Mouse (Mus musculus) cerebellum, adult 11 months (tissue): ENCODE measurements at regions not wholly inside any gene's neighbourhood (a gene's known extent, or its start where the extent isn't known, plus 50 kb on each side); places are given as distances from the start of the nearest gene placed in this dataset.

ENCODE experiments used
- DNase-seq: peaks from one replicate; pipeline ENCODE4 v3.0.0; 2022

DNA sequence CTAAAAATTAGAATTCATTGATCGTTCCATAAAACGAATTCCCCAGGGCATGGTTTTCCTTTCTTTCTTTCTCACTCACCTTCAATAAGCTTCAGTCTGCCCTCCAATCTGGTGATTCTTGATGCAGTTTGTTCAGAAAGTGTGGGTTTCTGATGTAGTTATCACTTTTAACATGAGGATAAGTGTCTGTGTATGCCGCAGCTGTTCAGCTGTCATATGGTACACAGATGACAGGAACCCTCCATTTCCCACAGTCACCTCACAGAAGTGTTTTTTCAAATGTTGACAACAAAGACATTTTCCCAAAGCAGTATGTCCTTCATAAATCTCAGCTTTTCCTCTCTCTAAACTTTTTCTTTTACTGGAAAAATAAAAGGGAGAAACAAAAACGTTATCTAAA, 2177.0 kb downstream of the 9330182O14Rik start:
- no peak for DNase-seq

- DNase-seq, result no peak
These were observed 2186.2 kb downstream of the 9330182O14Rik start for GRCm38 (mm10) chr15:42320349-42320748.

DNA sequence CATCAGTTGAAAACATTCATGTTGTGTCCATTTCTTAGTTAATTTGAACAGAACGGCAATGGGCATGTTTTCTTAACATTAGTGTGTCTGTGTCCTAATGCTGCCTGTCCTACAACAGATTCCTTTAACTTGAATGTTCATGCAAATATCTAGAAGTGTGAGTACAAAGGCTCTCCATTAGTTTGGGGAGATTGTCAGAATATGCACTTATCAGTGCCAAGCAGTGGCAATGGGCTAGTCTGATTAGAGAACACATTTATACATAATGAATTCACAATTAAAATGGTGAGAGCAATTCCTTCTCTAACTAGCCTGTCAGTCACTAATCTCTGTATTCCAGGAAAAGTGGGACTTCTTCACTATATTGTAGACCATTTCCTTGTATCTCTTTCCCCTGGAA, 2188.8 kb downstream of the 9330182O14Rik start:
- DNase-seq, result no peak

- DNase-seq, result peak; percentile 92
These were observed 2191.1 kb downstream of the 9330182O14Rik start for GRCm38 (mm10) chr15:42325221-42325620.

GRCm38 (mm10) chr15:42328535-42328934, 2194.4 kb downstream of the 9330182O14Rik start:
- DNase-seq, result no peak

GRCm38 (mm10) chr15:42329742-42330141, 2195.6 kb downstream of the 9330182O14Rik start:
- no peak for DNase-seq

- no peak for DNase-seq
These were observed 2199.5 kb downstream of the 9330182O14Rik start for GRCm38 (mm10) chr15:42333642-42334041.

- DNase-seq, result no peak
These were observed 2212.0 kb downstream of the 9330182O14Rik start for GRCm38 (mm10) chr15:42346131-42346530.

DNA sequence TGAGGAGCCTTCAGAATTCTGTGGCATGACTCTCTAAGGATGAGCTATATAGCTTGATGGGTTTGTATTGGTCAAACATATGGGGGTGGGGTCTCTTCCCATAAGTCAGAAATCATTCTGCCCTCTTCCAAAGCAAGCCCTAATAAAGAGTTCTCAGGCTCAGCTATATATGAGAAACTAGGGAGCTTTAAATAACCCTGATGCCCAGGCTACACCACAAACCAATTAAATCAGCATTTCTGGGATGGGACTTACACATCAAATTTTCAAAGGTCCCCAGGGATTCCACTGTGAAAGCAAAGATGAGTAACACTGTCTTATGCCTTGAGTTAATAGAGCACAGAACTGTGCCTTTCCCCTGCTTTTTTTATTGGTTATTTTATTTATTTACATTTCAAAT, 2227.7 kb downstream of the 9330182O14Rik start:
- DNase-seq, result no peak

GRCm38 (mm10) chr15:42364979-42365378, 2230.8 kb downstream of the 9330182O14Rik start:
- DNase-seq, result no peak

DNA sequence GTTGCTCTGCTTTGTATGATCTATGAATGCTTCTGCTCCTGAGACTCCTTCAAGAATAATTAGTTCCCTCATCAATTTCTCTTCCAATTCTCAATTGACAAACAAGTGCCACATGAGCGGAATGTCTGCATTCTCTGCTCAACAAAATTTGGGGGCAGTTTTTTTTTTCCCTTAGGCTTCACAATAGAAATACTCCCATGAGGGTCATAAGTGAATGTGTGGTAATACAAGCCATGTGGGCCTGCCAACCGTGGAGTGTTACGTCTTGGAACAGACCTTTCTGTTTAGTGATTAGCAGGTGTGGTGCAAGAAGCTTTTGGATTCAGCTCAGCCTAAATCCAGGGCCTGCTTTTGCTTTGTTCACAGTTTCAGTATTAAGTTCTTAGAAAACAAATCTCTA, 2232.6 kb downstream of the 9330182O14Rik start:
- DNase-seq, result no peak

- no peak for DNase-seq
These were observed 2235.4 kb downstream of the 9330182O14Rik start for GRCm38 (mm10) chr15:42369603-42370002.

DNA sequence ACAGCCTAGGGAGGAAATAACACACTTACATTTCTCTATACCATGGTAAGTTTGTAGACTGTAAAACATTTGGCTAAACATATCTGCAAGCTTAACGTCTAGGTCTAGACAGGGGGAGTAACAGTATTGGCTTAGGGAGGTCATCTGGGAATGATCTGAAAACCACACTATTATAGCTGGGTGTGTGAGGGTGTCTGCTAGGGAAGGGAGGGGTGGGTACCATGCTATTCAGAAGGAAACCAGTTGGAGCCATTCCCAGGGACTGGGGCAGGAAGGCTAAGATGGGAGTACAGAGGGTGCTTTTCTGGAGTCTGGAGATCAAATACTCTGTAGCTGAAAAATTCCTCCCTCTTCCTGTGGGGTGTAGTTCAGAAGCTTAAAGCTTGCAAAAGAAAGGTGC, 2235.9 kb downstream of the 9330182O14Rik start:
- no peak for DNase-seq

- no peak for DNase-seq
These were observed 2238.6 kb downstream of the 9330182O14Rik start for GRCm38 (mm10) chr15:42372704-42373286.
